Mouse (Mus musculus) embryonic facial prominence, embryonic 13.5 days (tissue): ENCODE data around the gene Cyb5d1. TPM values are rescaled to one million over a fixed set of nuclear protein-coding genes. Genes with fewer than 3 reads are reported as not detected.

Experiments
- ATAC-seq: fragments of 200-750 bp; cut with Nextera tagmentation; 2 replicates; pipeline ENCODE4 v1.8.0; 2017; ENCODE audit warnings: low read depth; ENCODE audit not compliant: insufficient number of reproducible peaks, insufficient read depth, low FRiP score, low TSS enrichment
- H3K27ac ChIP-seq: fragments of 300-500 bp; sonication (generic); 2 replicates; pipeline ENCODE4 v1.5.1; 2015; ENCODE audit warnings: moderate library complexity, mild to moderate bottlenecking, inconsistent platforms
- H3K27me3 ChIP-seq: fragments of 300-500 bp; sonication (generic); 2 replicates; pipeline ENCODE4 v1.6.1; 2015; ENCODE audit warnings: mild to moderate bottlenecking, inconsistent platforms
- H3K36me3 ChIP-seq: fragments of 300-500 bp; sonication (generic); 2 replicates; pipeline ENCODE4 v1.6.1; 2015; ENCODE audit warnings: mild to moderate bottlenecking, inconsistent platforms
- H3K4me1 ChIP-seq: fragments of 300-500 bp; sonication (generic); 2 replicates; pipeline ENCODE4 v1.6.1; 2015; ENCODE audit warnings: inconsistent platforms
- H3K4me2 ChIP-seq: fragments of 300-500 bp; sonication (generic); 2 replicates; pipeline ENCODE4 v1.6.1; 2015; ENCODE audit warnings: moderate library complexity, mild to moderate bottlenecking, inconsistent platforms
- H3K4me3 ChIP-seq: fragments of 300-500 bp; sonication (generic); 2 replicates; pipeline ENCODE4 v1.5.1; 2015; ENCODE audit warnings: mild to moderate bottlenecking, inconsistent platforms
- H3K9ac ChIP-seq: fragments of 300-500 bp; sonication (generic); 2 replicates; pipeline ENCODE4 v1.6.1; 2015; ENCODE audit warnings: mild to moderate bottlenecking, inconsistent platforms
- H3K9me3 ChIP-seq: fragments of 300-500 bp; sonication (generic); 2 replicates; pipeline ENCODE4 v1.6.1; 2016; ENCODE audit warnings: inconsistent platforms
- WGBS: fragments of 180-500 bp; shearing (Covaris S2); methylation state at CpG from one replicate; pipeline ENCODE4 v1.1.7; 2015; ENCODE audit warnings: mixed read lengths; 5-methylcytosine and 5-hydroxymethylcytosine counted together
- polyA plus RNA-seq: library from polyadenylated mRNA; unstranded; fragments of >200 nt; fragmentation: Nextera tagmentation; extraction: Ambion mirVana; gene quantifications from 2 replicates; pipeline ENCODE4 v1.2.1, GENCODE M21; 2015

Cyb5d1 gene
- polyA plus RNA-seq, 1 experiment from 2014 or later, result 43.4 TPM

- peaks cover 20% of the 10 kb centered on the region for H3K4me1 ChIP-seq
- no peak overlapping the region for H3K4me3 ChIP-seq
- 0 out of 2 replicates have a peak overlapping the region, but pooled peaks have one; percentile 28 for H3K9ac ChIP-seq
- peaks cover 21% of the 10 kb centered on the region for H3K36me3 ChIP-seq
- ATAC-seq, result no peak
- H3K9me3 ChIP-seq, result no peaks in the 10 kb centered on the region
- no peaks in the 10 kb centered on the region for H3K27me3 ChIP-seq
- H3K4me2 ChIP-seq, result peak overlapping the region; percentile 39; the same call in 1 of the 2 replicates
- peak overlapping the region; percentile 79 for H3K27ac ChIP-seq
- 58% methylated on average over 12 of the region's 12 CpGs for WGBS
Observed at GRCm38 (mm10) chr11:69372056-69372779, 23.2 kb downstream of the Cyb5d1 start.

DNA sequence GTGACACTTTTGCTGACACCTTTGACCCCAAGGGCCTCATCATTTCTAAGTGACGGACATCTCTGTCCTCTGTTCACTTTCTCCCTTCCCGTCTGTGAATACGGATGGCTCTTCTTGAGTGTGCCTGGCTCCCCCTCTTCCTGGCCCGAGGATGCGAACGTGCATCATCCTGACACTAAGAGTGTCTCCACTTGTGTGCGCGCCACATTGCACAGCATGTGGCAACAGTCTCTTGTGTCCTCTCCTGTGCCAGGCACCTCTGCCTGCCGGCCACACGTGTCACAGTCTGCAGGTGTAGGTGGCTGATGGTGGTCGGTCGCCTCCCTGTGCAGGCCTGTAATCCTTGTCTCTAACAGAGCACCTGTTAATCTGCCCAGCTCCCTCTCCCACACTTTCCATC is 23.8 kb downstream of the Cyb5d1 start:
- peak overlapping the region; percentile 28; the same call in 1 of the 2 replicates for H3K9ac ChIP-seq
- no peak overlapping the region for H3K4me3 ChIP-seq
- no peaks in the 10 kb centered on the region for H3K27me3 ChIP-seq
- H3K36me3 ChIP-seq, result peaks cover 20% of the 10 kb centered on the region
- no peaks in the 10 kb centered on the region for H3K9me3 ChIP-seq
- H3K4me1 ChIP-seq, result peaks cover 20% of the 10 kb centered on the region
- 55% methylated on average over 12 of the region's 12 CpGs for WGBS
- peak overlapping the region; percentile 39; the same call in 1 of the 2 replicates for H3K4me2 ChIP-seq
- H3K27ac ChIP-seq, result peak overlapping the region; percentile 79
- peak; percentile 8; the same call in 1 of the 2 replicates for ATAC-seq

GRCm38 (mm10) chr11:69370817-69371215 is 24.6 kb downstream of the Cyb5d1 start:
- Histone ChIP-seq H3K9ac (peak overlapping the region; percentile 28; the same call in 1 of the 2 replicates), H3K36me3 (peaks cover 18% of the 10 kb centered on the region), H3K9me3 (no peaks in the 10 kb centered on the region), H3K4me3 (no peak overlapping the region), H3K27me3 (no peaks in the 10 kb centered on the region), H3K4me2 (peak overlapping the region; percentile 39), H3K27ac (peak overlapping the region; percentile 79), H3K4me1 (peaks cover 25% of the 10 kb centered on the region)
- whole genome bisulfite sequencing, result 22% methylated on average over 9 of the region's 9 CpGs
- ATAC-seq, result no peak

DNA sequence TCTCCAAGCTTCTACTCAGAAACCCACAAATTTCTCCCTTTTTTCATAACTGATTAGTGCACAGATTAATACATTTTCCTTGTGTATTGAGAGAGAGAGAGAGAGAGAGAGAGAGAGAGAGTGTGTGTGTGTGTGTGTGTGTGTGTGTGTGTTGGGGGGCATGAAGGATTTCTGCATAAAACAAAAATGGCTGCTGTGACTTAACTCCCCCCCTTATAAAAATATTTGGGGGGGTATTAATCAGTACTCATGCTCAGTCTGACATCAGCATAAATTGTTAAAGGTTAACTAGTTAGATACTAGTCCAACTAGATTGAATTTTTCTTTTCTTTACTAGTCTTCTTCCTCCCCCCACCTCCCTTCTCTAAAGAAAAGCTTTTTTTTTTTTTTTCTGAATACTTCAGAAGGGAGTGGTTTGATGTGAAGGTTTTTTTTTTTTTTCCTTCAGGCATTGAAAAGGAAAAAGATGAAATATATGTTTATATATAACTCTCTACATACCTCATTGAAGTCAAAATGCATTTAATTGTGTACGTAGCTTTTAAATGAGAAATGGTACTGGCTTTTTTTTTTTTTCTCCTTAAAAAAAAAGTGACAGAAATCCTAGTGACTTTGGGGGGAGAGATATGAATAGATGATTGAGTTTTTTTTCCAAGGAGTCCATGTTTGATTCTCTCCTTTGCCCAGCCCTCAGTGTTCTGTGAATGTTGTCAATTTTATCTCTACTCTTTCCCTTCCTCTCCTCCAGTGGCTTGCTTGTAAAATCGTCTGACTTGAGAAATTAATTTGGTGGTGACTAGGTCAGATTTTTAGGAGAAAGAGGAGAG is 25.2 kb downstream of the Cyb5d1 start:
- peaks cover 31% of the 10 kb centered on the region for H3K4me1 ChIP-seq
- peak overlapping the region; percentile 100 for H3K27ac ChIP-seq

GRCm38 (mm10) chr11:69369215-69369989 is 26.0 kb downstream of the Cyb5d1 start, which contains the start of gene Chd3:
TSS of gene Chd3 (minus strand) at chr11:69369406.
- Histone ChIP-seq H3K4me2 (peak within 1 kb of the TSS; percentile 97), H3K9ac (peak within 1 kb of the TSS; percentile 100), H3K4me3 (peak within 1 kb of the TSS; percentile 84), H3K27me3 (no peaks in the 10 kb centered on the region), H3K4me1 (peaks cover 39% of the 10 kb centered on the region), H3K36me3 (peaks cover 17% of the 10 kb centered on the region), H3K9me3 (no peaks in the 10 kb centered on the region), H3K27ac (peak within 1 kb of the TSS; percentile 100)
- WGBS, result under 1% methylated on average over 19 of the region's 34 CpGs
- ATAC-seq, result no peak

More for the DNA sequence above, 25.2 kb downstream of the Cyb5d1 start:
- WGBS, result 12% methylated on average over 2 of the region's 2 CpGs
- peaks cover 15% of the 10 kb centered on the region for H3K36me3 ChIP-seq
- H3K9me3 ChIP-seq, result no peaks in the 10 kb centered on the region
- H3K9ac ChIP-seq, result peak overlapping the region; percentile 100
- peak overlapping the region; percentile 84 for H3K4me3 ChIP-seq
- no peaks in the 10 kb centered on the region for H3K27me3 ChIP-seq
- peak overlapping the region; percentile 97 for H3K4me2 ChIP-seq
- no peak for ATAC-seq

GRCm38 (mm10) chr11:69368356-69369214 is 26.8 kb downstream of the Cyb5d1 start:
- Histone ChIP-seq H3K4me3 (peak overlapping the region; percentile 84), H3K27ac (peak overlapping the region; percentile 100), H3K27me3 (no peaks in the 10 kb centered on the region), H3K9ac (peak overlapping the region; percentile 100), H3K36me3 (peaks cover 19% of the 10 kb centered on the region), H3K4me1 (peaks cover 47% of the 10 kb centered on the region), H3K9me3 (no peaks in the 10 kb centered on the region), H3K4me2 (peak overlapping the region; percentile 97)
- under 1% methylated on average over 58 of the region's 106 CpGs for WGBS
- ATAC-seq, result no peak

DNA sequence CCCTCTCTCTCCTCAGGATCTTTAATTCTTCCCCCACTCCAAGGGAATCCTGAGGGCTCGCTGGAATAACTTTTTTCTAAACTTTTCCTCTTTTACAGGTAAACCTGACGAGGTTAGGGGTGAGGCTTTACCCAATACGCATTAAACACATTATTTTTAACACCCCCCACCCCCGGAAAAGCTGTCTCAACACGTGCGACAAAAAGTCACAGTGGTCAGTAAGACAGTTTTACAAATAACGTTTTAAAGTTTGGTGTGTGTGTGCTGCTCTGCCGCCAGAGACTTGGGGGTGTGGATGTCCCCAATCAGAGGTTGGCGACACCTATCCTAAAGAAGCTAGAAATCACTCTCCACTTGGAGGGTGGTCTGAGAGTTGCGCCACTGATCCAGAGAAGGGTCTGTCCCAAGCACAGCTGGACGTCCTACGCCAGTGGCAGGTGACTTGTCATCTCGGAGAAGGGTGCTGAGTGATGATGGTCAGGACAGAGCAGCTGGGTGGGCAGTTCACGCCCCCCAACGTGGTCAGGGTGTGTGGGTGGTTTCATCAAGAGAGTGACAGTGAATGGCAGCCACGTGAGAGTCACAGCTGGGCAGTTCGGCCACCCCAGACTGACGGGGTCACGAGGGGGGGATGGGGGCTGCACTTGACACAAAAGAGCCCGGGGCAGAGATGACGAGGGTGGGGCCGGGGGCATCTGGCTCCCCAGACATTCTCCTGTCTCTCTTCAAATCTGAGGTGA is 27.6 kb downstream of the Cyb5d1 start:
- no peak for ATAC-seq
- Histone ChIP-seq H3K9me3 (no peaks in the 10 kb centered on the region), H3K27ac (peak overlapping the region; percentile 100), H3K36me3 (peaks cover 24% of the 10 kb centered on the region), H3K4me2 (peak overlapping the region; percentile 97), H3K27me3 (no peaks in the 10 kb centered on the region), H3K9ac (peak overlapping the region; percentile 100), H3K4me3 (peak overlapping the region; percentile 84), H3K4me1 (peaks cover 55% of the 10 kb centered on the region)
- WGBS, result under 1% methylated on average over 22 of the region's 22 CpGs

- Histone ChIP-seq H3K4me3 (peak overlapping the region; percentile 84), H3K9ac (peak overlapping the region; percentile 100), H3K4me1 (peaks cover 54% of the 10 kb centered on the region), H3K9me3 (no peaks in the 10 kb centered on the region), H3K36me3 (peaks cover 26% of the 10 kb centered on the region), H3K27ac (peak overlapping the region; percentile 100), H3K27me3 (no peaks in the 10 kb centered on the region), H3K4me2 (peak overlapping the region; percentile 97)
- under 1% methylated on average over 22 of the region's 22 CpGs for WGBS
- no peak for ATAC-seq
Observed at GRCm38 (mm10) chr11:69366855-69367615, 28.4 kb downstream of the Cyb5d1 start.

- H3K4me2 ChIP-seq, result peak overlapping the region; percentile 97
- no peaks in the 10 kb centered on the region for H3K27me3 ChIP-seq
- H3K4me3 ChIP-seq, result peak overlapping the region; percentile 84
- H3K9me3 ChIP-seq, result no peaks in the 10 kb centered on the region
- peaks cover 46% of the 10 kb centered on the region for H3K4me1 ChIP-seq
- WGBS, result under 1% methylated on average over 26 of the region's 26 CpGs
- peaks cover 33% of the 10 kb centered on the region for H3K36me3 ChIP-seq
- H3K27ac ChIP-seq, result peak overlapping the region; percentile 100
- ATAC-seq, result peak; percentile 79
- H3K9ac ChIP-seq, result peak overlapping the region; percentile 80
Observed at GRCm38 (mm10) chr11:69366157-69366854, 29.1 kb downstream of the Cyb5d1 start.
